Mouse (Mus musculus) erythroblast, adult 5-6 weeks (primary cell): ENCODE measurements around the gene Pbx3. TPM values are rescaled to one million over a fixed set of nuclear protein-coding genes. Genes with fewer than 3 reads are reported as not detected.

Experiments used
- ATAC-seq: replicated peaks from 2 replicates; pipeline ENCODE4 v1.8.0; 2016; ENCODE audit warnings: moderate number of reproducible peaks, mild to moderate bottlenecking, moderate TSS enrichment, inconsistent platforms; ENCODE audit not compliant: poor library complexity, low FRiP score, severe bottlenecking
- total RNA-seq, 2 experiments: library from RNA; stranded (forward) in 1 of 2; stranded (reverse) in 1 of 2; fragments of 150-400 nt in 1 of 2; fragments of 200-764, 138-1000 nt in 1 of 2; gene quantifications; 2 replicates each; pipeline versions ENCODE4 v1.2.3 to v1.2.4; 2015 to 2017; ENCODE audit warnings: low replicate concordance in 2 of 2

Pbx3 gene
- 9.0 and 9.2 TPM in 2 replicates for total RNA-seq (2015; ENCODE audit: low replicate concordance)
- 7.0 and 13.6 TPM in 2 replicates for total RNA-seq (2017; ENCODE audit: low replicate concordance)

GRCm38 (mm10) chr2:34372305-34373301 is at the start of gene Pbx3:
TSS of gene Pbx3 (minus strand) at chr2:34373142.
- ATAC-seq: peak; percentile 89

GRCm38 (mm10) chr2:34420256-34420655 is 47.3 kb upstream of the Pbx3 start:
- ATAC-seq: no peak

- no peak for ATAC-seq
These were observed 36.9 kb upstream of the Pbx3 start for GRCm38 (mm10) chr2:34409741-34410340.

GRCm38 (mm10) chr2:34408341-34408740 is 35.4 kb upstream of the Pbx3 start:
- no peak for ATAC-seq

- ATAC-seq: no peak
These were observed 34.7 kb upstream of the Pbx3 start for GRCm38 (mm10) chr2:34407596-34407995.

GRCm38 (mm10) chr2:34406601-34407464 is 33.9 kb upstream of the Pbx3 start, which contains the start of gene Mapkap1:
TSS of gene Mapkap1 (plus strand) at chr2:34406771.
- ATAC-seq: peak; percentile 99

- ATAC-seq: no peak
These were observed 26.6 kb upstream of the Pbx3 start for GRCm38 (mm10) chr2:34399535-34399934.

GRCm38 (mm10) chr2:34378930-34379329 is 6.0 kb upstream of the Pbx3 start:
- ATAC-seq: no peak

- no peak for ATAC-seq
These were observed 1.4 kb upstream of the Pbx3 start for GRCm38 (mm10) chr2:34374349-34374748.

- no peak for ATAC-seq
These were observed 944 bp upstream of the Pbx3 start for GRCm38 (mm10) chr2:34373886-34374285.

- ATAC-seq: no peak
These were observed 1.3 kb downstream of the Pbx3 start for GRCm38 (mm10) chr2:34371441-34372304.

GRCm38 (mm10) chr2:34370725-34371440 is 2.1 kb downstream of the Pbx3 start:
- ATAC-seq: 0 out of 2 replicates have a peak, but pooled peaks have one; percentile 9

GRCm38 (mm10) chr2:34370349-34370724 is 2.6 kb downstream of the Pbx3 start:
- ATAC-seq: no peak

- ATAC-seq: no peak
These were observed 4.5 kb downstream of the Pbx3 start for GRCm38 (mm10) chr2:34368396-34368795.

GRCm38 (mm10) chr2:34367024-34367423 is 5.9 kb downstream of the Pbx3 start:
- ATAC-seq: no peak

- ATAC-seq: no peak
These were observed 9.3 kb downstream of the Pbx3 start for GRCm38 (mm10) chr2:34363678-34364077.

- ATAC-seq: no peak
These were observed 17.1 kb downstream of the Pbx3 start for GRCm38 (mm10) chr2:34355801-34356211.

- ATAC-seq: no peak
These were observed 20.9 kb downstream of the Pbx3 start for GRCm38 (mm10) chr2:34352006-34352405.
